Mouse (Mus musculus): ENCODE measurements around the gene Ptgfr. TPM values are rescaled to one million over a fixed set of nuclear protein-coding genes. Genes with fewer than 3 reads are reported as not detected.
A peak's percentile ranks its signal among the peaks of the same experiment; 100 is the strongest.

Ptgfr gene
- polyA plus RNA-seq, 1 experiment from 2014 or later: 0.28 TPM

DNA sequence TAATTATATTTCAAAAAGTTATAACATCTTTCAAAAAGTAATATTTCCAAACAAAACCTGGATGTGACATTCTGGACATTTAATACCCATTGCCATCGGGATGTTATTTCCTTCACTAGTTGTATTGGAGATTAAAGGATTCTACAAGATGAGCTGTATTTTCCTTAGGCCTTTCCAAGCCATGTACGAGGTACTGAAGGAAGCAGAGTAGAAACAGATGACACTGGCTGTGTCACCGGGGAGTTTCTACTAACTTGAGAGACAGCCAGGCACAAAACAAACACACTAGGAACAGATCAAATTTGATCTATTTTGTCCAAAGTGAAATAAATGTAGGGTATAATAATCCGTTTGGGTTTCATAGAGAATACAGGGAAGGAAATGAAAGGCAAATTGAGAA lies 17.6 kb downstream of the Ptgfr start:
- Histone ChIP-seq H3K36me3 (ENCODE audit: insufficient read depth) (no peaks in the 10 kb centered on the region), H3K9me3 (ENCODE audit: low read depth, low read length) (no peaks in the 10 kb centered on the region), H3K4me2 (no peak overlapping the region), H3K27ac (ENCODE audit: low read depth) (no peak overlapping the region), H3K9ac (no peak overlapping the region), H3K4me3 (ENCODE audit: low read depth, low read length) (no peak overlapping the region), H3K27me3 (ENCODE audit: insufficient read depth, low read length) (no peaks in the 10 kb centered on the region), H3K4me1 (ENCODE audit: insufficient read depth) (no peaks in the 10 kb centered on the region)
- ATAC-seq (ENCODE audit: insufficient read depth) (no peak), DNase-seq (no peak)
- no peak for TF ChIP-seq CTCF (IDR thresholded peaks at IDR 0.05; ENCODE audit: low read depth)
- 74% methylated on average over 4 of the region's 4 CpGs for WGBS

DNA sequence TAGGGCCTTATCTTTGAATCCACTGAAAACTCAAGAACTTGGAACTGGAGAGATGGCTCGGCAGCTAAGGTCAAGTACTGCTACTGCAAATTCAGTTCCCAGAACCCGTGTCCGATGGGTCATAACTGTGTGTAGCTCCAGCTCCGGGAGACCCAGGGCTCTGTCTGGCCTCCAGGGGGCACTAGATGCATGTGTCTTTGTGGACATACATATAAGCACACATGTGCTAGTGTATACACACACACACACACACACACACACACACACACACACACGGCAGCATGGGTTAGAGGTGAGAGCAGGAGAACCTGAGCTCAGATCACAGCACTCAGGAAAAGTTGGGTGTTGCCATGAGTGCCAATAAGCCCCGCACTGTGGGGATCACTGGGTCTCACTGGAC lies 19.2 kb downstream of the Ptgfr start:
- TF ChIP-seq CTCF (IDR thresholded peaks at IDR 0.05; ENCODE audit: low read depth): peak; percentile 49
- Histone ChIP-seq H3K9ac (no peak overlapping the region), H3K27me3 (ENCODE audit: insufficient read depth, low read length) (no peaks in the 10 kb centered on the region), H3K4me3 (ENCODE audit: low read depth, low read length) (no peak overlapping the region), H3K27ac (ENCODE audit: low read depth) (no peak overlapping the region), H3K4me1 (ENCODE audit: insufficient read depth) (no peaks in the 10 kb centered on the region), H3K36me3 (ENCODE audit: insufficient read depth) (no peaks in the 10 kb centered on the region), H3K4me2 (no peak overlapping the region), H3K9me3 (ENCODE audit: low read depth, low read length) (no peaks in the 10 kb centered on the region)
- WGBS: 80% methylated on average over 6 of the region's 6 CpGs
- peak; percentile 63 for DNase-seq
- peak; percentile 38; the same call in 1 of the 2 replicates for ATAC-seq (ENCODE audit: insufficient read depth)

DNA sequence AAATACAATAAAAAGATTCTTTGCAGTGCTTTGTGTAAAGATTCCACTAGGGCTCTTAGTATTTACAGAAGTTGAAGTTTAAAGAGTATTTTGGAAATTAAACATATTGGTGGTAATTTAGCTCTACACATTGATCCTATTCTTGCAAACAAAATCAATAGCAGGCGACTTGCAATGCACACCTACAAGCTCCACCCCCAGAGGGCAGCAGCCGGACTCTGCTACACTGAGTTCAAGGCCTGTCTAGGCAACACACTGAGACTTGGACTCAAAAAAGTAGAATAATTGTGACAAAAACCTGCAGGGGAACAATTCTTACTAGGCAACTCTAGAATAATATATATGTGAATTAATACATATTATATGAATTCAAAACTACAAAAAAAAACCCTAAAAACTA lies 28.8 kb downstream of the Ptgfr start:
- Histone ChIP-seq H3K9me3 (ENCODE audit: low read depth, low read length) (no peaks in the 10 kb centered on the region), H3K27ac (ENCODE audit: low read depth) (no peak overlapping the region), H3K4me1 (ENCODE audit: insufficient read depth) (no peaks in the 10 kb centered on the region), H3K27me3 (ENCODE audit: insufficient read depth, low read length) (no peaks in the 10 kb centered on the region), H3K36me3 (ENCODE audit: insufficient read depth) (no peaks in the 10 kb centered on the region), H3K4me3 (ENCODE audit: low read depth, low read length) (no peak overlapping the region), H3K4me2 (no peak overlapping the region), H3K9ac (no peak overlapping the region)
- ATAC-seq (ENCODE audit: insufficient read depth): no peak
- WGBS: 77% methylated on average over 2 of the region's 2 CpGs
- no peak for DNase-seq
- TF ChIP-seq CTCF (IDR thresholded peaks at IDR 0.05; ENCODE audit: low read depth): peak; percentile 13; the same call in 1 of the 2 replicates

GRCm38 (mm10) chr3:151788622-151789021 lies 48.8 kb downstream of the Ptgfr start:
- Histone ChIP-seq H3K27me3 (ENCODE audit: insufficient read depth, low read length) (no peaks in the 10 kb centered on the region), H3K9me3 (ENCODE audit: low read depth, low read length) (no peaks in the 10 kb centered on the region), H3K4me3 (ENCODE audit: low read depth, low read length) (no peak overlapping the region), H3K4me2 (no peak overlapping the region), H3K36me3 (ENCODE audit: insufficient read depth) (no peaks in the 10 kb centered on the region), H3K9ac (no peak overlapping the region), H3K27ac (ENCODE audit: low read depth) (no peak overlapping the region), H3K4me1 (ENCODE audit: insufficient read depth) (no peaks in the 10 kb centered on the region)
- no peak for DNase-seq
- WGBS: 76% methylated on average over 8 of the region's 8 CpGs
- no peak for ATAC-seq (ENCODE audit: insufficient read depth)
- TF ChIP-seq CTCF (IDR thresholded peaks at IDR 0.05; ENCODE audit: low read depth): no peak

DNA sequence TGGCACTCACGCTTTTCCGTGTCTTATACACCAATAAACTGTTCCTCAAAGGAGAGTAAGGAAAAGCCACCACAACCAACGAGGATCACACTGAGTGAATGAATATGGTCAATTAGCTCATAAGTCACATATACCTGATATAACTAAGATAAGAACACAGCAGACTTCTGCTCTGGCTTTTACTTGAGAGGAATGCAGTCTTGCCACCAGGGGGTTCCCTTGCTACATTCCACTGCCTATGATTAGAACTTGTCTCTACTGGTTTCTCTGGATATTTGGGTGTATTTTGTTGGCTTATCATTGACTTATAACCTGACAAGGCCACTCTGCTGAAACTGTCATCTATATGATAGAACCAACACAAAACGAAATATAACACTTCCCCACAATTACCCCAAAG lies 62.3 kb downstream of the Ptgfr start:
- Histone ChIP-seq H3K27me3 (ENCODE audit: insufficient read depth, low read length) (no peaks in the 10 kb centered on the region), H3K9me3 (ENCODE audit: low read depth, low read length) (no peaks in the 10 kb centered on the region), H3K27ac (ENCODE audit: low read depth) (no peak overlapping the region), H3K4me2 (no peak overlapping the region), H3K36me3 (ENCODE audit: insufficient read depth) (no peaks in the 10 kb centered on the region), H3K4me1 (ENCODE audit: insufficient read depth) (no peaks in the 10 kb centered on the region), H3K4me3 (ENCODE audit: low read depth, low read length) (no peak overlapping the region), H3K9ac (no peak overlapping the region)
- WGBS: 65% methylated on average over 4 of the region's 4 CpGs
- TF ChIP-seq CTCF (IDR thresholded peaks at IDR 0.05; ENCODE audit: low read depth): peak; percentile 79
- peak; percentile 68 for DNase-seq
- no peak for ATAC-seq (ENCODE audit: insufficient read depth)

GRCm38 (mm10) chr3:151771074-151771473 lies 66.4 kb downstream of the Ptgfr start:
- no peaks in the 10 kb centered on the region for H3K9me3 ChIP-seq (ENCODE audit: low read depth, low read length)
- DNase-seq (peak; percentile 83), ATAC-seq (ENCODE audit: insufficient read depth) (peak; percentile 66; the same call in 1 of the 2 replicates)
- no peak overlapping the region for H3K9ac ChIP-seq
- H3K27ac ChIP-seq (ENCODE audit: low read depth): no peak overlapping the region
- H3K4me1 ChIP-seq (ENCODE audit: insufficient read depth): no peaks in the 10 kb centered on the region
- TF ChIP-seq CTCF (IDR thresholded peaks at IDR 0.05; ENCODE audit: low read depth): peak; percentile 81
- WGBS: 47% methylated on average over 3 of the region's 3 CpGs
- no peak overlapping the region for H3K4me3 ChIP-seq (ENCODE audit: low read depth, low read length)
- no peak overlapping the region for H3K4me2 ChIP-seq
- no peaks in the 10 kb centered on the region for H3K27me3 ChIP-seq (ENCODE audit: insufficient read depth, low read length)
- no peaks in the 10 kb centered on the region for H3K36me3 ChIP-seq (ENCODE audit: insufficient read depth)

- WGBS: 31% methylated on average over 7 of the region's 7 CpGs
- H3K9ac ChIP-seq: no peak within 1 kb of the TSS; the same call in 1 of the 2 replicates
- DNase-seq: peak; percentile 80
- ATAC-seq (ENCODE audit: insufficient read depth): no peak
- H3K36me3 ChIP-seq (ENCODE audit: insufficient read depth): no peaks in the 10 kb centered on the region
- H3K27ac ChIP-seq (ENCODE audit: low read depth): no peak within 1 kb of the TSS
- no peaks in the 10 kb centered on the region for H3K4me1 ChIP-seq (ENCODE audit: insufficient read depth)
- H3K9me3 ChIP-seq (ENCODE audit: low read depth, low read length): no peaks in the 10 kb centered on the region
- no peak for TF ChIP-seq CTCF (IDR thresholded peaks at IDR 0.05; ENCODE audit: low read depth)
- H3K27me3 ChIP-seq (ENCODE audit: insufficient read depth, low read length): no peaks in the 10 kb centered on the region
- H3K4me2 ChIP-seq: peak within 1 kb of the TSS; percentile 33
- no peak within 1 kb of the TSS for H3K4me3 ChIP-seq (ENCODE audit: low read depth, low read length)
These were observed 87.7 kb downstream of the Ptgfr start, which contains the start of gene Ifi44 for GRCm38 (mm10) chr3:151749737-151750136. Ifi44 (minus strand) TSS chr3:151749960.

GRCm38 (mm10) chr3:151748514-151748913 lies 88.9 kb downstream of the Ptgfr start:
- Histone ChIP-seq H3K27ac (ENCODE audit: low read depth) (no peak overlapping the region), H3K4me3 (ENCODE audit: low read depth, low read length) (no peak overlapping the region), H3K4me1 (ENCODE audit: insufficient read depth) (no peaks in the 10 kb centered on the region), H3K36me3 (ENCODE audit: insufficient read depth) (no peaks in the 10 kb centered on the region), H3K9me3 (ENCODE audit: low read depth, low read length) (no peaks in the 10 kb centered on the region), H3K27me3 (ENCODE audit: insufficient read depth, low read length) (no peaks in the 10 kb centered on the region), H3K4me2 (no peak overlapping the region), H3K9ac (no peak overlapping the region)
- no peak for TF ChIP-seq CTCF (IDR thresholded peaks at IDR 0.05; ENCODE audit: low read depth)
- ATAC-seq (ENCODE audit: insufficient read depth) (no peak), DNase-seq (no peak)
- WGBS: 91% methylated on average over 1 of the region's 1 CpGs

Other genes starting within 250 kb of the Ptgfr start
- gene Ifi44, start 87.7 kb downstream of the Ptgfr start, polyA plus RNA-seq (2014; fragmentation: Nextera tagmentation; extraction: Ambion mirVana): 0.36 and 0.92 TPM in 2 replicates
- gene Ifi44l, start 74.7 kb downstream of the Ptgfr start, polyA plus RNA-seq (2014; fragmentation: Nextera tagmentation; extraction: Ambion mirVana): not detected in 2 replicates

All from lung, embryonic 14.5 days (tissue).